Mouse (Mus musculus) midbrain, embryonic 14.5 days (tissue): Measurements from ENCODE around the gene Ccdc96. TPM values are rescaled to one million over a fixed set of nuclear protein-coding genes. Genes with fewer than 3 reads are reported as not detected.
A peak's percentile ranks its signal among the peaks of the same experiment; 100 is the strongest.

Source experiments
- ATAC-seq: fragments of 200-750 bp; cut with Nextera tagmentation; 2 replicates; pipeline ENCODE4 v1.8.0; 2017; ENCODE audit warnings: moderate number of reproducible peaks, moderate library complexity; ENCODE audit not compliant: low FRiP score, low TSS enrichment
- DNase-seq: peaks from one replicate; pipeline ENCODE4 v3.0.0-alpha.2; 2015
- H3K27ac ChIP-seq: fragments of 300-500 bp; sonication (generic); replicated peaks from 2 replicates; pipeline ENCODE4 v1.5.1; 2014; ENCODE audit warnings: mild to moderate bottlenecking, low read depth, low read length, moderate library complexity
- H3K27me3 ChIP-seq: fragments of 300-500 bp; sonication (generic); 2 replicates; pipeline ENCODE4 v1.6.1; 2014; ENCODE audit warnings: low read length, control low read depth, mixed read lengths; ENCODE audit not compliant: control insufficient read depth, insufficient read depth
- H3K36me3 ChIP-seq: fragments of 300-500 bp; sonication (generic); 2 replicates; pipeline ENCODE4 v1.6.1; 2014; ENCODE audit warnings: low read length, control low read depth; ENCODE audit not compliant: control insufficient read depth, insufficient read depth
- H3K4me1 ChIP-seq: fragments of 300-500 bp; sonication (generic); 2 replicates; pipeline ENCODE4 v1.6.1; 2014; ENCODE audit warnings: mild to moderate bottlenecking, antibody characterized with exemption, low read length, control low read depth; ENCODE audit not compliant: control insufficient read depth, insufficient read depth
- H3K4me2 ChIP-seq: fragments of 300-500 bp; sonication (generic); 2 replicates; pipeline ENCODE4 v1.6.1; 2014; ENCODE audit warnings: mild to moderate bottlenecking, low read length, moderate library complexity
- H3K4me3 ChIP-seq: fragments of 300-500 bp; sonication (generic); replicated peaks from 2 replicates; pipeline ENCODE4 v1.5.1; 2014; ENCODE audit warnings: low read depth, low read length
- H3K9ac ChIP-seq: fragments of 300-500 bp; sonication (generic); replicated peaks from 2 replicates; pipeline ENCODE4 v1.6.1; 2014; ENCODE audit warnings: mild to moderate bottlenecking, low read length, moderate library complexity
- H3K9me3 ChIP-seq: fragments of 300-500 bp; sonication (generic); 2 replicates; pipeline ENCODE4 v1.6.1; 2016; ENCODE audit warnings: low read length, control low read depth, mixed read lengths; ENCODE audit not compliant: control insufficient read depth
- WGBS: fragments of 180-500 bp; shearing (Covaris S2); extraction: QIAGEN DNeasy Blood & Tissue Kit; methylation state at CpG from one replicate; pipeline ENCODE4 v1.1.7; 2014; 5-methylcytosine and 5-hydroxymethylcytosine counted together
- polyA plus RNA-seq: library from polyadenylated mRNA; unstranded; fragments of >200 nt; fragmentation: Nextera tagmentation; extraction: Ambion mirVana; gene quantifications from 2 replicates; pipeline ENCODE4 v1.2.1, GENCODE M21; 2014

Ccdc96 gene
- polyA plus RNA-seq = 3.0 and 3.1 TPM in 2 replicates

DNA sequence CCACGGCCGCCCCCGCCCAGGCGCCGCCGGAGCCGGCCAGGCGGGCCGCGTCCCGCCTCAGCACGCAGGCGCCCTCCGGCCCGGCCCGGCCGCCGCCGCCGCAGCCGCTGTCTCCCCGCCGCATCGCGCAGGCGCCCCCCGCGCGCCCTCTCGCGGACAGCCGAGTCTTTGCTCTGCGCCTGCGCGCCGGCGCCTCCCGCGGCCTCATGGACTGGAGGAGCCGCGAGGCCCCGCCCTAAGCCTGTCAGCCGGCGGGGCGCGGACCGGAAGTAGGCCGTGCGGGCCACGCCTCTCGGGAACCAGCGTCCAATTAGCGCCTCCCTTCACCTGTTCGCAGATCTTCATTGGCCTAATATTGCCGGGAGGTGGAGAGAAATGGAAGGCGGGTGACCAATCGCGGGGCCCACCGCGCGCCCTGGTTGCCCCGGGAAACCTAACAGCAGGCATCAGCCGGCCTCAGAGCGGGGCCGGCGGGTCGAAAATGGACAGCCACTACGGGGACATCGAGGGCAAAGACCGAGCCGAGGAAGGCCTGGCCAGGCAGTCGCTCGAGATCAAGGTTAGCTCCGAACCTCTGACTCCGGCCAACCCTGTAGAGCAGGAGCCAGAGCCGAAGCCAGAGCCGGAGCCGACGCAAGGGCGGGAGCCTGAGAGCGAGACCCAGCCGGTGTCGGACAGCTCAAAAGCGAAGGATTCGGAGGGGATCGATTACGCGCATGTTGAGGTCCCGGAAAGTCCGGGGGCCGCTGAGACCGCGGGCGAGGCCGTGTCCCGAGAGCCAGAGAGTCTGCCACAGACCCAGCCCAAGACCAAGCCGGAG, at the start of gene Ccdc96, which contains the start of gene Tada2b:
TSS of gene Ccdc96 (plus strand) at position 418 of the 820 bp plus-strand sequence.
TSS of gene Tada2b (minus strand) at position 115 of the 820 bp plus-strand sequence.
- Histone ChIP-seq H3K4me1 (peaks cover 29% of the 10 kb centered on the region), H3K27ac (peak within 1 kb of the TSS; percentile 83), H3K4me3 (peak within 1 kb of the TSS; percentile 91), H3K9me3 (no peaks in the 10 kb centered on the region), H3K9ac (peak within 1 kb of the TSS; percentile 86), H3K4me2 (peak within 1 kb of the TSS; percentile 96), H3K36me3 (no peaks in the 10 kb centered on the region; the same call in 1 of the 2 replicates), H3K27me3 (no peaks in the 10 kb centered on the region)
- WGBS = under 1% methylated on average over 97 of the region's 97 CpGs
- peak; percentile 100 for DNase-seq
- peak; percentile 99 for ATAC-seq

DNA sequence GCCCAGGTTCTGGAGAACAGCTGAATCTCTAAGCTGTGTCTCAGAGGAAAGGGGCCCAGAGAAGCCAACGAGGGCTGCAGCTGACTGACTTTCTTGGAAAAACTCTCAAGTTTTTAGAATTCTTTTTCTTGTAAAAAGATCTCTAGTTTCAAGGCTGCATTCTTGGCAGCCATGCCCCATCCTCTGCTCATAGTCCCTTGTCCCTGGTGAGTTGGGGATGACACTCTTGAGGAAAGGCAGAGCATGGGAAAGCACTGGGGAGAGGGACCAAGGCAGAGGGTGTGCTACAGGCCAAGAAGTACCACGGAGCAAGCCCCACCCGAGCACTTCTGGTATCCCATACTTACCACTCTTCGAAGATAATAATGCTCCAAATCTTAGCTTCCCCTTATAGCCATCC, 47.5 kb upstream of the Ccdc96 start:
- no peaks in the 10 kb centered on the region for H3K9me3 ChIP-seq
- 81% methylated on average over 4 of the region's 4 CpGs for WGBS
- H3K9ac ChIP-seq = no peak overlapping the region
- H3K4me2 ChIP-seq = no peak overlapping the region
- H3K4me1 ChIP-seq = peaks cover 10% of the 10 kb centered on the region
- H3K4me3 ChIP-seq = no peak overlapping the region
- ATAC-seq = no peak
- H3K27me3 ChIP-seq = no peaks in the 10 kb centered on the region
- H3K36me3 ChIP-seq = no peaks in the 10 kb centered on the region
- no peak overlapping the region for H3K27ac ChIP-seq
- no peak for DNase-seq

DNA sequence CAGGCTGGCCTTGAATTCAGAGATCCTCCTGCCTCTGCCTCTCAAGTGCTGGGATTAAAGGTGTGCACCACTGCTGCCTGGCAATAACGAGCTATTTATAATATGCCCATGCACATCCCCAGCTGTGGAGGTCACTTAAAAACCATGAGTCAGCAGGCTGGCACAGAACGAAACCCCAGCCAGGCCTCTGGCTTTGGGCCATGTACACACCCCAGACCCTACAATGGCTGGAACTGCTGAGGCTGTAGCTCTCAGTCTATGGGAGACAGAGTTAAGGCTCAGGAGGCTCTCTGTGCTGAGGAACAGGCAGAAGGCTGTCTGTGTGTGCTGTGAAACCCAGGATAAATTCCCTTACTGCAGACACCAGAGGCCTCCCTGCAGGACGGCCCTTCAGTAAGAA, 43.6 kb upstream of the Ccdc96 start:
- no peak overlapping the region for H3K4me2 ChIP-seq
- H3K36me3 ChIP-seq = no peaks in the 10 kb centered on the region
- H3K27ac ChIP-seq = no peak overlapping the region
- WGBS = 72% methylated on average over 3 of the region's 3 CpGs
- H3K9me3 ChIP-seq = no peaks in the 10 kb centered on the region
- H3K4me1 ChIP-seq = no peaks in the 10 kb centered on the region
- H3K4me3 ChIP-seq = no peak overlapping the region
- H3K9ac ChIP-seq = no peak overlapping the region
- no peak for ATAC-seq
- no peak for DNase-seq
- H3K27me3 ChIP-seq = no peaks in the 10 kb centered on the region

DNA sequence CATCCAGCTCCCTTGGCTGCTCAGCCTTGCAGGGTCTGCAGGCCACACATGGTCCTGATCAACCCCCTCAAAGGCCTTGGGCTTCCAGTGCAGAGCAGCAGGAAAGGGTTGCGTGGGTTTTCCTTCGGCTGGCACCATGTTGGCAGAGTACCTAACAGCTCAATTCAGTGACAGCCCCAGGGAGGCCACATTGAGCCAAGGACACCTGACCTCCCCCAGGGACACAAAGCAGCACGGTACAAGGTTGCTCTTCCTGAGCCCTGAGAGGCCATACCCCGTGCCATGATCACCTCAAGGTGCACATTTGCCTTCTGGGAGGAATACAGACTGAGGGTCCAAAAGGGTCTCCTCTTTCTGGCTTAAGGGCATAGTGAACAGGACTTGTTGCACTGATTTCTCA, 39.8 kb upstream of the Ccdc96 start:
- H3K9me3 ChIP-seq = no peaks in the 10 kb centered on the region
- H3K4me1 ChIP-seq = 0 out of 2 replicates have a peak, but pooled peaks cover 5% of the 10 kb centered on the region
- ATAC-seq (no peak), DNase-seq (no peak)
- H3K9ac ChIP-seq = no peak overlapping the region
- H3K27me3 ChIP-seq = no peaks in the 10 kb centered on the region
- no peak overlapping the region for H3K4me2 ChIP-seq
- H3K27ac ChIP-seq = no peak overlapping the region
- H3K4me3 ChIP-seq = no peak overlapping the region
- no peaks in the 10 kb centered on the region for H3K36me3 ChIP-seq
- 66% methylated on average over 4 of the region's 4 CpGs for WGBS

DNA sequence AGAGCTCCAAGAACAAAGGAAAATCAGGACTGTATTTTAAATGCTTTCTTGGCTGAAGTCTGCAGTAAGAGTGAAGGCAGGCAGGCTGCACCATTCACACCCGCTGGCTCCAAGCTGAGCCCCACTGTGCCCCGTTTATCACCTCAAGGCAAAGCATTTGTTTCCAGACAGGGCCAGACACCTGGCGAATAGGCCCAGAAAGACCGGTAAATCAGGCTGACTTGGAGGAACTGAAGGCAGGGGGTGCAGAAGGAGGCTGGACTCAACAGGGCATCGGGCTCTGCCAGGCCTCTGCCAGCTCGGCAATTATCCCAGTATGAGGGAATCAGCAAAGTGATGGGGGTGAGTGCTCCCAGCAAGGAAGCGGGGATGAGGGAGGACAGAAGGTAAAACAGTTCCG, 39.4 kb upstream of the Ccdc96 start:
- no peak overlapping the region for H3K4me3 ChIP-seq
- H3K27ac ChIP-seq = no peak overlapping the region
- DNase-seq = no peak
- 0 out of 2 replicates have a peak, but pooled peaks cover 5% of the 10 kb centered on the region for H3K4me1 ChIP-seq
- no peaks in the 10 kb centered on the region for H3K36me3 ChIP-seq
- H3K9me3 ChIP-seq = no peaks in the 10 kb centered on the region
- WGBS = 42% methylated on average over 8 of the region's 8 CpGs
- no peak overlapping the region for H3K9ac ChIP-seq
- H3K4me2 ChIP-seq = no peak overlapping the region
- no peaks in the 10 kb centered on the region for H3K27me3 ChIP-seq
- ATAC-seq = no peak

DNA sequence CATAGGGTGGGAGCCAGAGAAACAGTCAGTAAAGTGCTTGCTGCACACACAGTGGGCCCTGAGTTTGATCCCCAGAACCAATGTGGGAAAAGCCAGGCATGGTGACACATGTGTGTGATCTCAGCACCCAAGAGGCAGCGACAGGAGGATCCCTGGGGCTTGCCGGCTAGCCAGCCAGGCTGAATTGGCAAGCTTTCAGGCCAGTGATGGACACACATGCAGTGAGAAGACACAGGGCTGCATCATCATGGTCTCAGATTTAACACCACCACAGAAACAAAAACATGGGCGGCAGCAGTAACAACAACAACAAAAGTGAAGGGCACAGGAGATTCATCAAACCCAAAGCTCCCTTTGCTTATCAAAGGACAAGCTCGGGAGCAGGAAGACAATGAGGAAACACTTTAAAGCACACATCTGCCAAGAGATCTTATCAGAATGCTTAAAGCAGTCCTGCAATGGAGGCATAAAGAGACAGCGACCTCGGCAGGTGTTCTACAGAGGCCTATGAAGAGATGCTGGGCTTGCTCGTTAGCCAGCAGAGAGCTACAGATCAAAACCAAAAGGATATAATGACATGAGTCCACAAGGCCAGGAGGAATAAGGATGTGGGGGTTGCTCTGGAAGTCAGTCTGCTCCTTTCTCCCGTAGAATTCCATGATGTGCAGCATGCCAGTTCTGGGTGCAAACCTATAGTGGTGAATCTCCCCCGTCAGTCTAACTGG, 38.1 kb upstream of the Ccdc96 start:
- ATAC-seq (no peak), DNase-seq (peak; percentile 23)
- Histone ChIP-seq H3K9me3 (no peaks in the 10 kb centered on the region), H3K4me3 (no peak overlapping the region), H3K9ac (no peak overlapping the region), H3K27ac (peak overlapping the region; percentile 37; the same call in 1 of the 2 replicates), H3K27me3 (no peaks in the 10 kb centered on the region), H3K4me2 (no peak overlapping the region), H3K4me1 (0 out of 2 replicates have a peak, but pooled peaks cover 5% of the 10 kb centered on the region), H3K36me3 (no peaks in the 10 kb centered on the region)
- WGBS = 42% methylated on average over 9 of the region's 9 CpGs

DNA sequence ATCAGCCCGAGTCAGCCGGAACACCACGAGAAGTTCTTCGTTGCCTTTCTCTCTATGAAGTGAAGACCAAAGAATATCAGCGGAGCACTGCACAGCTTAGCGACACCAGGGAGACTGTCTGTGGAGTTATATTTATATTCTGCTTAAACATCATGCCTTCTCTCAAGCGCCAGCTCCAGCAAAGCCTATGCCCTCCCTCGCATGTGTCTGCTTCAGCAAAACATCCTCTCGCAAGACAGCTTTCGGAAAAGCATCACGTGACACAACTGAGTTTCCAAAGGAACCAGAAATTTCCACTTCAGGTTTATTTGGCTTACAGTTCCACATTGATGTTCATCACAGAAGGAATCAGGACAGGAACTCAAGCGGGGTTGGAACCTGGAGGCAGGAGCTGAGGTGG, 36.5 kb upstream of the Ccdc96 start:
- DNase-seq = no peak
- no peaks in the 10 kb centered on the region for H3K27me3 ChIP-seq
- H3K4me1 ChIP-seq = 0 out of 2 replicates have a peak, but pooled peaks cover 5% of the 10 kb centered on the region
- WGBS = 93% methylated on average over 12 of the region's 12 CpGs
- H3K27ac ChIP-seq = no peak overlapping the region
- no peaks in the 10 kb centered on the region for H3K9me3 ChIP-seq
- no peak overlapping the region for H3K4me2 ChIP-seq
- H3K36me3 ChIP-seq = no peaks in the 10 kb centered on the region
- no peak overlapping the region for H3K4me3 ChIP-seq
- no peak overlapping the region for H3K9ac ChIP-seq
- no peak for ATAC-seq

DNA sequence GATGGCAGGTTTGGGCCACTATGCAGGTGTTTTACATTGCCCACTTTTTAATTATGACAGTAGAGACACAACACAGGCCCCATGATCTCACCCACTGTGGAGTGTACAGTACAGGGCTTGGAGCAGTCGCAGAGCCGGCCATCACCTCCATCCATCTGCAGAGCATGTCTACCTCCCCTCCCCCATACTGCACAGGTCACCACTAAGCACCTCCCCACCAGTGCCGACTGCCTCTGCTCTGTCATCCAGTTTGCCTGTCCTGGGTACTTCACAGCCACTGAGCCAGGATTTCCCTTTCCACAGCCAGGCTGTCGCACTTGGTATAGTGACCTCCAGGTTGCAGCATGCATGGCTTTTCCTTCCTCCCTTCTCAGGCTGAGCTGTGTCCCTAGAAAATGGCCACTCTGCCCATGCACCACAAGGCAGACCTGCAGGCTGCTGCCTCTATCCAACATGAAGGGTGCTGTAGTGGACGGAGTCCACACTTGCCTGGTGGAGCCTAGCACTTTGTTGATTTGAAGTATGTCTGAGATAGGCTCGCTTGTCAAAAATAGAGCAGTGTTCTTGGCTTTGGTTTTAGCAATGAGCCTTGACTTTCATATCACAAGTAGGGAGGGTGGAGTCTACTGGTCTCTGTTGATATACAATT, 34.6 kb upstream of the Ccdc96 start:
- no peaks in the 10 kb centered on the region for H3K36me3 ChIP-seq
- no peak for DNase-seq
- H3K27me3 ChIP-seq = no peaks in the 10 kb centered on the region
- no peak overlapping the region for H3K4me2 ChIP-seq
- 86% methylated on average over 6 of the region's 6 CpGs for WGBS
- H3K27ac ChIP-seq = no peak overlapping the region
- 0 out of 2 replicates have a peak, but pooled peaks cover 5% of the 10 kb centered on the region for H3K4me1 ChIP-seq
- H3K9ac ChIP-seq = no peak overlapping the region
- no peaks in the 10 kb centered on the region for H3K9me3 ChIP-seq
- ATAC-seq = no peak
- H3K4me3 ChIP-seq = no peak overlapping the region
